Mouse (Mus musculus): ENCODE data around the gene Agtr1a.

- TF ChIP-seq POLR2A (IDR thresholded peaks at IDR 0.05; ENCODE audit: control insufficient read depth, extremely low read depth, insufficient read depth, low read length, poor library complexity) (no peak), CTCF (IDR thresholded peaks at IDR 0.05; ENCODE audit: borderline replicate concordance, control insufficient read depth, extremely low read depth, insufficient read depth, low read length, poor library complexity) (no peak)
These were observed 23.6 kb downstream of the Agtr1a start for GRCm38 (mm10) chr13:30359886-30360285.
